Mouse (Mus musculus) retina, postnatal 1 day (tissue): ENCODE data around the gene Olfr1303.

Source experiments
- DNase-seq: peaks from one replicate; pipeline ENCODE4 v3.0.0-alpha.2; 2012

Olfr1303 gene

GRCm38 (mm10) chr2:111820240-111820639, at the start of gene Olfr1303:
Gene Olfr1303, minus strand, starts transcription at chr2:111820340.
- no peak for DNase-seq

- DNase-seq, result no peak
Observed at GRCm38 (mm10) chr2:111812936-111813335, 7.2 kb downstream of the Olfr1303 start.

GRCm38 (mm10) chr2:111777129-111777528, 43.0 kb downstream of the Olfr1303 start, which contains the start of gene Olfr1302:
Gene Olfr1302, plus strand, starts transcription at chr2:111777429.
- no peak for DNase-seq
